Mouse (Mus musculus) layer of hippocampus, adult 8-10 months (tissue): Measurements from ENCODE around the gene Mup13. TPM values are rescaled to one million over a fixed set of nuclear protein-coding genes. Genes with fewer than 3 reads are reported as not detected.
"Not testable (repeated sequence)": the region's sequence is repeated elsewhere in the genome, so short reads cannot be mapped to it uniquely, and the experiment has no call there.

ENCODE experiments used
- DNase-seq, 2 experiments: peaks; one replicate each; pipeline ENCODE4 v3.0.0; 2022; ENCODE audit warnings: low spot score in 2 of 2
- total RNA-seq, 4 experiments: library from RNA; stranded (reverse); gene quantifications; 2 replicates each; pipeline ENCODE4 v1.2.4; 2022

Mup13 gene
- not detected for total RNA-seq

- not testable (repeated sequence) for DNase-seq
Observed at GRCm38 (mm10) chr4:61228186-61228585, at the start of gene Mup13. Mup13 (minus strand) TSS chr4:61228286.

Other genes starting within 250 kb of the Mup13 start
- not detected for gene Mup14, start 75.7 kb upstream of the Mup13 start, total RNA-seq
- not detected for gene Mup15, start 211.5 kb upstream of the Mup13 start, total RNA-seq